Mouse (Mus musculus): ENCODE data around the gene Qdpr.

The Qdpr gene

DNA sequence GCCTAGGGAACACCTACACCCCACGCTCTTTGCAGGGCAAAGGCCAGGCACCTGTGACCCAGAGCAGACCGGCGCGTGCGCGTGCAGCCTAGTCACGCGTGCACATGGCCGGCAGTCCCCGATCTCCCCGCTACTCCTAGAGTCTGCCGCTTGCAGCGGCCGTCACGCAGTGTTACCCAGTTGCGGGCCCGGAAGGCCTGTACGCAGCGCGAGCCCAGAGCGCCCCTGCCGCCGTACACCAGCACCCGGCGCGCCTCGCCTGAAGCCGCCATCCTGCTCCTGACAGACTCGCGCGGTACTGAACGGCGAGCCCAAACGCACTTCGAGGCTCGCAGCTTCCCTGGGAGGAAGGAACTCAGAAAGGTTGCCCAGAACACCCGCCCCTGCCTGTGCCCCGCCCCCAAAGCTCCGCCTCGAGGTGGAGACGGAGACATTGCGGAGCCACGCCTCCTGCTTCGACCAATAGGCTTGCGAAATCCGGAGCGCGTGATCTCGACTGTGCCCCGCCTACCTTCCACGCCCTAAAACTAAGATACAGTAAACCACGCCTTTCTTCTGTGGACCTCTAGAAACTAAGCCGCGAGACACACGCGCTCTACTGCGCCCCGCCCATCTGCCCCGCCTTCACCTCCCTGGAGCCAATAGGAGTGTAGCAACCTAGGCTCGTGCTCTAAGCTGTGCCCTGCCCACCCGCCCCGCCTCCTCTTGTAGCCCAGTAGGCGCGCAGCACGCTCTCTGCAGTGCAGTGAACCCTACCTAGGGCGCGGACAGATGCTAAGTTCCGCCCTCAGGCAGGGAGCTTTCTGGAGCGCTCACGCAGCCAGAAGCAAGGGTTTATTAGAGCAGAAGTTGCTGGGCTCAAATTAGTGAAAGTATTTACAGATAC, at the start of gene Qdpr:
TSS of gene Qdpr (minus strand) at position 406 of the 886 bp plus-strand sequence.
- DNase-seq (ENCODE audit: low spot score in 2 of 2), result peak; percentile 97 to 98

DNA sequence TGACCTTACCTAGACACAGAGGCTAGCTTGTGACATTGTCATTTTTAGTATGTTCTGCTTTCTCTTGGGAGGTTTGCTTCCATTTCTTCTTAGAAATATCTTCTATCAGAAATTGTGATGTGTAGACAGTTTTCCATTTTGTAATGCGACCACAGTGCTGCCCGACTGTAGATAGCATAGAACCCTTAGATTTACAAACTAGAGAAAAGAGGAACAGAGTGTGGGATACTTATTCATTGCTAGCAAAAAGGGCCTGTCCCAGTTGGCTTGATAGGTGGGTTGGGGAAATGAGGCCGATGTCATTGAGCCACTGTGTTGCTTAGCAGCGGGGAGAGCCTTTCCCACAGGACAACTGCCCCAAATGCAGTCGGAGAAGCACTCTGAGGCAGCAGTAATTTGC, 47.5 kb upstream of the Qdpr start:
- no peak for DNase-seq (ENCODE audit: low spot score in 2 of 2)

DNA sequence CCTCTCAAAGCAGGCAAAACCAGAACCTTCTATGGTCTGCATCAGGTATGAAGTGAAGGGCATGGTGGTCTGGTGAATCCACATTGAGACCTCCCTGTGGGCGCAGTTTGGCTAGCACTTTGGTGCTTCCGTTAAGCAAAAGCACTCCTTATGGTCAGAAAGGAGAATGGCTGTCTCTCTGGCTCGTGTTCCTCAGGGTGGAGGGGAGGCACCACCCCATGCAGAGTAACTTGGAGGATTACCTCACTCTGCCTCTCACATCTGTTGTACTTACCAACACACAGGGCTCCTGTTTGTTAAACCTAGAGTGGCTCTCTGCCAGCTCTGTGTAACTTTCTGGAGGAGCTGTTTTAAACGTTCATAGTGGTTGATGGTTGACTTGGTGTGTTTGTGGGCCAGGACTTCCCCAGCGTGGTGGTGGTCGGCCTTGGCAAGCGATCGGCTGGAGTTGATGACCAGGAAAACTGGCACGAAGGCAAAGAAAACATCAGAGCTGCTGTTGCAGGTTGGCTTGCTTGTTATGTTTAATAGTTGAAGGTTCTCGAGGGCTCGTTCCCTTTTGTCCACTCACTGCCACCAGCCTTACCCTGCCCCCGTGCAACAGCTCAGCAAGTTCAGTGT, 47.0 kb upstream of the Qdpr start:
- DNase-seq (ENCODE audit: low spot score in 2 of 2), result no peak

DNA sequence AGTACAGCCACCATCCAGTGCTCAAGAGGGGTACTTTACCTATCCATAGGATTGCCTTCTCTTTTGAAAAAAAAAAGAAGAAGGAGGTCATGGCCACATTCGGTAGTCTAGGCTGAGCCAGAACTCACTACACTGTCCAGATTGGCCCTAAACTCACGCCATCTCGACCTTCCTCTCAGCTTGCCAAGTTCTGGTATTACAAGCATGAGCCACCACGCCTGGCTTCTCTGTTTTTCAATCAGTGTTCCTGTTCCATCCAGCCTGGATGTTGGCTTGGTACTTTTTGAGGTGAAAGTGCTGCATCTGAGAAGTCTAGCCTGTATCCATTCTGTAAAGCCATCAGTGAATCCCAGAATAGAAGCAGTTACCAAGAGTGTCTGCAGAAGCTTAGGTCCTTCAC, 46.4 kb upstream of the Qdpr start:
- DNase-seq (ENCODE audit: low spot score in 2 of 2), result no peak

DNA sequence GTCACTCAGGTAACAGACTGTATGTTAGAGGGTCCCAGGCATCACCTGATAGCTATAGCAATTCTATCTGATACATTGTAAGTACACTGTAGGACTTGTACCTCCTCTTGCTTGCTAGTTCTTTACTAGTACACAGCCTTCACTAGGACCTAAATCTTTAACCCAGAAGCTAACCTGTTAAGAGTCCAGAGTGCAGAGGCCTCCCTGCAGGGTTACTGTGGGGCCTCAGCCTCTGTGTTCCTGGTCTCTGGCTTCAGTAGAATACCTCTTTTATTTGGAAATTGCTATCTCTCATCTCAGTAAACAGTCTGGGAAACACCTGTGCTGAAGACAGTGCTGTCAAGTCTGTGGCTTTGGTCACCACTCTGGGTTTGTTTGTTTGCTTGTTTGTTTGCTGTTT, 46.0 kb upstream of the Qdpr start:
- DNase-seq (ENCODE audit: low spot score in 2 of 2), result no peak

DNA sequence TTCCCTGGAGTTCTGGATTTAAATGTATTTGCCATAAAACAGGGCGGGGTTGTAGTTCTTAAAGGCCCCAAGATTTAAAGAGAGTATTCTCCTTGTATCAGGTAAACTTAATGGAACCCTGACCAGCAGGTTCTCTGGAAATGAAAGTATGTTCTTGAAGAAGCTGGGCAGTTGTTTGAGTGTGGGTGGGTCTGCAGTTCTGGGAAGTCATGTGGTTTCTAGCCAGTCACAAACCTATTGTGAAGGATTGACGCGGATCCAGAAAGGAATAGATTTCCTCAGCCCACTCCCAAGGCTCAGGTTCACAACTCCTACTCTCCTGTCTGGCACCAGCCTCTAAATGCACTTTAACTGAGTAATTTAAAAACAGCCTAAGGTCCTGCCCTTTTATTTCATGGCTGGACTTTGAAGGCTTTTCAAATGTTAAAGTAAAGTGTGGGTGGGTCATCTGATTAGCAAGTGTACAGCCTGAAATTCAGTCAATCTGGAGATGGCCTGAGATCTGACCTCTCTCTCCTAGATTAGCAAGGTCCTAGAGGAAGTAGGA, 45.5 kb upstream of the Qdpr start:
- no peak for DNase-seq (ENCODE audit: low spot score in 2 of 2)

DNA sequence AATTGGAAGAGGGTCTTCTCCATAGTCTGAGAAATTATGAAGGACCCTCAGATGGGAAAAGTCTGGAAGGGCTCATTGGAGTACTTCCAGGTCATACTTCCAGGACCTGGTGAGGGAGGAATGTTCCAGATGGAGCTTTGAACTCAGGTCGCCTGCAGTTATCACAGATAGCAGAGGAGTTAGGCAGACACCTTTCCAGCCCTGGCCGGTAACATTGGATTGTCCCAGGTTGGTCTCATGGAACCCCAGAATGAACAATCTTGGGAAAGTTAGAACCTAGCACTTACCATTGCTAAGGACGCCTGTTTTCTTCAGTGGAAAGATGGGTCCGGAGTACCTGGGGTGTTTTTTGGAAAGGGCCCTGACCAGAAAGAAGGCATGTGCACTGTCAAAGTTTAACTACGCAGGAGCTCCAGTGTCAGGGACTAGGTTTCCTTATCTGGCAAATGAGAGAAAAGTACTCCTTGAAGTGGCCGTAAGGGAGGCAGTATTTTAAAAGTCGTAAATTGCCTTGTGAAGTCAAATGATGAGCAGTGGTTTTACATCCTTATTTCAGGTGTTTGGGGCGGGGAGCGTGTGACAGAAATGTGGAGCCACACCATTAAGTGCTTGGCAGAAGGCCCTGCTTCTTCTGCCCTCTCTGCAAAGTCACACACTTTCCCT, 44.2 kb upstream of the Qdpr start:
- no peak for DNase-seq (ENCODE audit: low spot score in 2 of 2)

DNA sequence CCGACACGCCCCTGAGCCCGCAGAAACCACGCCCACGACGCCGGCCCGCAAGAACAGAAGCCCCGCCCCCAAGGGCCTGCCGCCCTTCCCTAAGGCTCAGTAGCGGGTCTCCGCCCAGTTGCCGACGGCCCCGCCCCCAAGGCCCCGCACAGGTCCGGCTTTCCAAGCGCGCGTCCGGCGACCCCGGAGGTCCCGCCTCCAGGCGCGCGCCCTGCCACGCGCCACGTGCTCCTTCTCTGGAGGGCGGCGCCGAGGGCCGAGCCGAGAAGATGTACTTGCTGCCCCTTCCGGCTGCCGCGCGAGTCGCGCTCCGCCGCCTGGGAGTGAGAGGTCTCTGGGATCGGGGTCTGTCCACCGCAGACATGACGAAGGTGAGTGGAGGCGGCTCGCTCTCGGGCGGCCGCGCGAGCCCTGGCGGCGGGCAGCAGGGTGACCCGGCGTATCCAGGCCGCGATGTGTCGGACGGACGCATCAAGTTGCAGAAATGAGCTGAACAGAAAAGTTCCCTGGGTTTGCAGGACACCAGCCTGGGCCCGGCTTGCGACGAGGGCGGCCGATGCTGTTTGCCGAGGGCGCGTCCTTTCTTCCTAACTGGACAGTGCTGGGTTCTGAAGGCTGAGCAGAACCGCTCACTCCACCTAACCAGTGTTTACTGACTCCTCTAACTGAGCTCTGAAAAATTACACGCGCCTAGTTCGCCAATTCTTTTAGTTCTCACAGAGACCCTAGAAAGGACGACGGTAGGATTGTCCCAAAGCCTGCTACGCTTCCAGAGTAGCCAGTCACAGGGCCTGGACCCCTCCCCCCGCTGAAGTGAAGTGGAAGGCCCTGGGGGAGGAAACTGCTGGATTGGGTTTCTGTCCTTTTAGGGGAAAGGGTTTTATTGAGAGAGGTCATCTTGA, 43.4 kb upstream of the Qdpr start, which contains the start of gene Lap3:
TSS of gene Lap3 (plus strand) at position 184 of the 902 bp plus-strand sequence.
- DNase-seq (ENCODE audit: low spot score in 2 of 2), result peak; percentile 98

DNA sequence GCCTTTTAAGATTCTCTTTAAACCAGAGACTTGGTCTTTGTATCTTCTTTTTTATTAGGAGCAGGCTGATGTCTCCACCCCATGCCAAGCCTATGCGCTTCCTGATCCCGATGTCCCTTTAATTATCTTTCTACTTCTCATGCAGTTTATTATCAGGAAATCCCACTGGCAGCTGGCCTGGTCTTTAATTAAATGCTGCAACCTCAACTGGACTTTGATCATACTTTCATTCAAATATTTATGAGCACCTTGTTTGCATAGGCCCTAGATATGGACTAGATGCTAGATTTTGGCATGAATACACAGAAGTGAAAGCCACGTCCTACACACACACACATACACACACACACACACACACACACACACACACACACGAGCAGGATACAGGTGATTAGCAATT, 41.7 kb upstream of the Qdpr start:
- no peak for DNase-seq (ENCODE audit: low spot score in 2 of 2)

DNA sequence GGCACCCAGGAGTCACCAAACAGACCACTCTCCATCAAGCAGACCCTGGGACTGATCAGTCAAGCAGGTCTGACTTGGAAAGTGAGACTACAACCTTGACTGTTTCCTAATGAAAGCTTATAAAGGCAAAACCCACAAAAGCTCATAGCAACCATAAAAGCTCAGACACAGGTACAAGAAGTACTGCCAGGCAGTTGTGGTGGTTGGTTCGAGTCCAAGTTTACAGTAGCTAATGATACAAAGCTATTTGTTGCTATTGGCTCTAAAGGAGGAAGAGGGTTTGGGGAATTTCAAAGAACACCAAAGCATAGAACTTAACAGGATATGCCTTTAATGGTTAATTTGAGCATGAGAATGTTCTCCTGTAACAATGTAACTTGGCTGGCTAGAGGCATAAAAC, 33.6 kb upstream of the Qdpr start:
- no peak for DNase-seq (ENCODE audit: low spot score in 2 of 2)

DNA sequence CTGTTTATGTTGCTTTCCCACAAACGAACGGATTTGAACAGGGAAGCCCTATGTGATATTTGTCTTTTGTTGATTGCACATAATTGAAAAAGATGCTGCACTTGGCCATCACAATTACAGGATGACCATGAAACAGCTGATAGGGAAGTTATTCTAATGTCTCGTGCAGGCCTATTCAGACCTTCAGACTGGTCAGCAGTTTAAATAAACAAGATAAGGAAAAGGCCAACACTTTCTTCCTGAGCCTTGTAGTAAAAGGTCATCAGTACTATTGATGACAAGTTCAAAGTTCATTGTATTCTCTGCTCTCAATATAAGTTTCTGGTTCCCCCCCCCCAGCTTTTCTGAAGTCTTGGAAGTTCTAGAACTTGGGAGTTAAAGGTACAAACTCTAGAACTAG, 32.6 kb upstream of the Qdpr start:
- DNase-seq (ENCODE audit: low spot score in 2 of 2), result no peak

DNA sequence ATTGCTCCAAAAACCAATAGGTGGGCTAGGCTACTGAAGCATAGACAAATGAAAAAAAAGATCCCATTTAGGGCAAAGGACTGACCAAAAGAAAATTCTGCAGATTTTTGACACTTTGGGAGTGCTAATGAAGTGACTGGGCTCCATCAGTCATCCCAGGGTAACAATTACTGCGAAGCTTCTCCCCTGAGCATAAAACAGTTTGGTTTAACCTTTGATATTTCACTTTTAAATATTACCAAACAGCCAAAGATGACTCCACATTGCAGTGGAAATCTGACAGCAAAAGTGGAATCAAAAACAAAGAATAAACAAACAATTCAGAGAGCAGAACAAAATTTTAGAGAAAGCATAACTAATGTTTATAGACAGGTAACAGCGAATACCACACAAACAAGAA, 31.1 kb upstream of the Qdpr start:
- no peak for DNase-seq (ENCODE audit: low spot score in 2 of 2)

DNA sequence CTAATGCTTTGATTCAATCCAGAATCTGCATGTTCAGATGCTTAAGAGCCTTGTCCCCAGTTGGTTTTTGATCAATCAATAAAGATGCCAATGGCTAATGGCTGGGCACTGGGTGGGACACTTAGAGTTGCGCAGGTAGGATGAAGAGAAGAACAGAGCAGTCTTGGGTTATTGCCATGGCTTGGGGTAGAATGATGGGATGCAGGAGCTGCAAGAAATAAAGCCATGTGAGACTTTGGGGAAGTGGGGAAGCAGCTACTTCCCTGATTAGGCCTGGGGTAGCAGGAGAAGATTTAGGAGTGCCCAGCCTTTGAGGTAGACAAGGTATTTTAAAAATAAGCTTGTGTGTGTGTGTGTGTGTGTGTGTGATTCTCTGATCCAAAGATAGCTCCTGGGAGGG, 30.0 kb upstream of the Qdpr start:
- DNase-seq (ENCODE audit: low spot score in 2 of 2), result no peak

DNA sequence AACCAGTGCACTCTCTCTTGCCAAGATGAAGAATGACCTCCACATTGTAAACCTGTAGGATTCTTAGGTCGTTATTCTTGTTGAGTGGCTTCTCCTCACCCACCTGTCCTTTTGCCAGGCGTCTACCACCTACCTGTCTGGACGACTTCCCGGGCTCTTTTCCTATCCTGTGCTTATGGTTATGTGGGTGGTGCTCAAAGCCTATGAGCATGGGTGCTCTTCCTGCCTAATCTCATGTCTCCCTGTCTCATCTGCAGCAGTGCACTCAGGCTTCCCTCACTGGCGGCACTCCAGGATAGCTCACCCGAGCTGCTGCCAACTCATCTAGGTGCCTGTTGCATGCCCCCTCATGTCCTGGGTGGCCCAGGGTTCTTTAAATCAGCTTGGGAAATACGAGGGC, 27.6 kb upstream of the Qdpr start:
- DNase-seq (ENCODE audit: low spot score in 2 of 2), result no peak

DNA sequence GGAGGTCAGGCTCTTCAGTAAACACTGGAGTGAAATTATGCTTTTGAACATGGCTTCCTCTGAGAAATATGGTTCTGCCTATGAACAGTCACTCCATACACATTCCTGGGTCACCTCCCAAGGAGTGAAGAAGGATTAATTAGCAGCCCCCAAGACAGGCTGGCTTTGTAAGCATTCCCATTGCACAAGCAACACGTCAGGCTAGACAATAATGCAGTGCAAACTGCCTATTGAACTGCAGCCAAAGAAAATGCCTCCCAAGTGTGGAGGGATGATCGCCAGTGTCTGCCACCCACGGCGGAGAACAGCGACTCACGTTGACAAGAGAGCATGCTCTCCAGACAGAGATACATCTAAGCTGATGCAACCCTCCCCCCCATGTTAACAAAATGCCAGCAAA, 26.3 kb upstream of the Qdpr start:
- no peak for DNase-seq (ENCODE audit: low spot score in 2 of 2)

DNA sequence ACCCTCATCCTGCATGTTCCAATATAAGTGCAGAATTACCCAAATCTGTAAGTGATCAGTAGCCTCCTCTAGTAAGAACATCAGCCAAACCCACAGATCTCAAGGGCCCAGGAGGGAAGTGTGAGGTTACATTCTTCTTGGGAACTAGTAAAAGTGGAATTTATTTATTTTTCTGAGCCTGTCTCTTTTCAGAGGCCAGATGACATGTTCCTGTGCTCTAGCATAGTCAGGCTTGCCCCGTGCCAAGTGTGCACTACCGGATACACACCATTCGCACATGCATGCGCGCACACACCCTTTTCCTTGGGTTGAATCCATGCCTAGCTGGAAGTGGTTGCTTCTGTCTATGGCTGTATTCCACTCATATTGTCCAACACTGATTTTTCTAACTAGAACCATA, 25.7 kb upstream of the Qdpr start:
- DNase-seq (ENCODE audit: low spot score in 2 of 2), result no peak

DNA sequence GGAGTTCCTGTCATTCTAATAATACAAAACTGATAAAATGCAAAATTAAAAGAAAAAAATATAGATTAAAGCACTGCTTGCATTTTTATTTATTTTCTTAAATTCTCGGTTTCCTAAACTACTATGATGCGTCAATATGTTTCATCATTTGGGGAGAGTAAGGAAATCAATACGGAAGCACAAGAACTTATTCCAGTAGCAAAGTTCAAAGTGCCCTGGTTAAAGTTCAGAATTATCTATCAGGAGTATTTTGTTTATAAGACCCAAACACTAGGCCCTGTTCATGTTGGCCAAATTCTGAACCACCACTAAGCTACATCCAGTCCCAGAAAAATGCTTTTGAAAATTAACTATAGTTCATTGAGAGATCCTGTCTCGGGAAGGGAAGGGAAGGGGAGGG, 24.7 kb upstream of the Qdpr start:
- DNase-seq (ENCODE audit: low spot score in 2 of 2), result no peak

DNA sequence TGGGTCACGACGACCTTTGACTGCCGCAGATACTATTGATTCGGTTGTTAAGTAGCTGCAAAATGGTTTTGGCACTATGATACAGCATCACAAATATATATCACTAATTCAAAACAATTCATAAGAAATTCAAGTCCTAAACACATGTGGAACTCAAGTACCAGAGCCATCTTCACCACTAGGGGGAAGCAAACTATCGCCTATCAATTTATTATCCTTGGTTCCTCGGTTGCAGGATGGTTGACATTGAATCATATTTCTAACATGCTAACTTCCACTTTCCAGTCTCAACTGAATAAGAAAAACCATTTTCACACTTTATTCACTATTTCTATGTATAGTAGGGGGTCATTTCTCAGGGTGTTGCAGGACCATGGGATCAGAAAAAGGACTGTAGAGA, 24.2 kb upstream of the Qdpr start:
- peak; percentile 68 to 73 for DNase-seq (ENCODE audit: low spot score in 2 of 2)

DNA sequence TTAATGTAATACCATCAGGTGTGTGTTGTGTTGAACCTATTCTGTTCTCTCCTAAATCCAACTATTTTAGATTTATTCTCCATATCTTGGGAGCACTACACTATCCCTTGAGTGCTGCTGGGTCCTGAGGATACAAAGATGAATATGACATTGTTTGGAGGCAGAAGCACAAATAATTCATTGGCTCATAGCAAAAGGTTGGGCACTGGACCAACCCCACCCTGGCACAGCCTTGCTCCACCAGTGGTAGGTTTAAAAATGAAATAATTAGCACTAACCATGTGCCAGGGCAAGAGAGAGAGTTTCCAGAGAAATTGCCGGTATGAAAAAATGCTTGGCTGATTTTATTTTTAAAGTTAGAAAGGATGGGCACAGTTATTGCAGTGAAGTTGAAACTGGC, 23.5 kb upstream of the Qdpr start:
- DNase-seq (ENCODE audit: low spot score in 2 of 2), result no peak

DNA sequence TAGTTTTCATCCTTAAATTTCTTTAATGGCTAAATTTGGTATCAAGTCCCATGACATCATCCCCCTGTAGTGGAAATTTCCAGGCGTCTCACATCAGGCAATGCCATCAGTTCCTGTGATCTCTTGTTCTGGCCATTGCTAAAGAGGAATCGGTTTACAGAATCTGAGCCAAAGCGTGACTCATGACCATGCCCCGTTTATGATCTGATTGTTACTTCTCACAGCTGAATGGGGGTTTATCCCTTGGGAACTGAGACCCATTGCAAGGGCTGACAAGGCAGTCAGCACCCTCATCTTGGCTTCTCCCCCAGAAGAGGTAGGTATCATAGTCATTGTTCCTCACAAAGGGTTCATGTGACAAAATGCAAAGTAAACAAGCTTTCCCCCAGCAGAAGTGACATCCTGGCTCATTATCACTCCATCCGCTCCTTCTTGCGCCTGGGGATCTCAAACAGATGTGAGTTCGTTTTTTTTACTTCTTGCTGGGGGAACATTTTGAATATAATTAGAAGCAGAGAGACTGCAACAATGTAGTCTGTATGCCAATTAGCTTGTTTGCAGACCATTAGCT, 22.9 kb upstream of the Qdpr start:
- DNase-seq (ENCODE audit: low spot score in 2 of 2), result no peak

DNA sequence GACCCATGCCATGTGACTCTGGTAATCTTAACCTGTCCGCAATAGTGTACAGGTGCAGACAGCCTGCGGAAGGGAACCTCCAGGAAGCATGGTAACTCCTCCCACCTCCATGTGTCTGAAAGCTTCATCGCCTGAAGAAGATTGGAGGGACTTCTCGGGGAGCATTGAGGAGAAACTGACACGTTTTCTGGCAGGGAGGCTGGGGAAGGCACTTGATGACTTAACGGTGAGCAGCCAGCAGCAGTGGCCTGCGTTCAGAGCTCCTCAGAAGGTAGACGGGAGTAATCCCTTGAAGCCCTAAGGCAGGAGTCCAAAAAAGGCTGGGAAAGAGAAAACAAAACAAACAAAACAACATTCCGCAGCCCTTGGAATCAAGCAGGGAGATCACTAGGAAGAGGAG, 4.4 kb upstream of the Qdpr start:
- no peak for DNase-seq (ENCODE audit: low spot score in 2 of 2)
